Mouse (Mus musculus) liver, embryonic 13.5 days (tissue): ENCODE data around the gene Proz. TPM values are rescaled to one million over a fixed set of nuclear protein-coding genes. Genes with fewer than 3 reads are reported as not detected.
A peak's percentile ranks its signal among the peaks of the same experiment; 100 is the strongest.

ENCODE experiments used
- ATAC-seq: fragments of 200-750 bp; cut with Nextera tagmentation; 2 replicates; pipeline ENCODE4 v1.8.0; 2017; ENCODE audit warnings: low read depth, mild to moderate bottlenecking, moderate number of reproducible peaks, moderate library complexity
- DNase-seq: peaks from one replicate; pipeline ENCODE4 v3.0.0; 2022
- H3K27ac ChIP-seq: fragments of 300-500 bp; sonication (generic); 2 replicates; pipeline ENCODE4 v1.5.1; 2015; ENCODE audit warnings: moderate library complexity, mild to moderate bottlenecking, inconsistent platforms
- H3K27me3 ChIP-seq: fragments of 300-500 bp; sonication (generic); 2 replicates; pipeline ENCODE4 v1.6.1; 2015; ENCODE audit warnings: mild to moderate bottlenecking, inconsistent platforms
- H3K36me3 ChIP-seq: fragments of 300-500 bp; sonication (generic); 2 replicates; pipeline ENCODE4 v1.6.1; 2015; ENCODE audit warnings: mild to moderate bottlenecking, inconsistent platforms
- H3K4me1 ChIP-seq: fragments of 300-500 bp; sonication (generic); replicated peaks from 2 replicates; pipeline ENCODE4 v1.6.1; 2015; ENCODE audit warnings: inconsistent platforms
- H3K4me2 ChIP-seq: fragments of 300-500 bp; sonication (generic); 2 replicates; pipeline ENCODE4 v1.6.1; 2015; ENCODE audit warnings: inconsistent platforms, mild to moderate bottlenecking, moderate library complexity
- H3K4me3 ChIP-seq: fragments of 300-500 bp; sonication (generic); replicated peaks from 2 replicates; pipeline ENCODE4 v1.5.1; 2015; ENCODE audit warnings: mild to moderate bottlenecking, inconsistent platforms
- H3K9ac ChIP-seq: fragments of 300-500 bp; sonication (generic); 2 replicates; pipeline ENCODE4 v1.6.1; 2015; ENCODE audit warnings: mild to moderate bottlenecking, inconsistent platforms
- H3K9me3 ChIP-seq: fragments of 300-500 bp; sonication (generic); replicated peaks from 2 replicates; pipeline ENCODE4 v1.6.1; 2016; ENCODE audit warnings: inconsistent platforms
- WGBS: fragments of 180-500 bp; shearing (Covaris S2); methylation state at CpG from one replicate; pipeline ENCODE4 v1.1.7; 2015; ENCODE audit not compliant: insufficient replicate concordance; 5-methylcytosine and 5-hydroxymethylcytosine counted together
- polyA plus RNA-seq: library from polyadenylated mRNA; unstranded; fragments of >200 nt; fragmentation: Nextera tagmentation; extraction: Ambion mirVana; gene quantifications from 2 replicates; pipeline ENCODE4 v1.2.1, GENCODE M21; 2015

Proz gene
- polyA plus RNA-seq = 15.8 and 22.7 TPM in 2 replicates

- Histone ChIP-seq H3K36me3 (no peaks in the 10 kb centered on the region; the same call in 1 of the 2 replicates), H3K4me2 (peak within 1 kb of the TSS; percentile 49), H3K27ac (peak within 1 kb of the TSS; percentile 73), H3K9me3 (no peaks in the 10 kb centered on the region), H3K27me3 (no peaks in the 10 kb centered on the region), H3K4me3 (peak within 1 kb of the TSS; percentile 47), H3K9ac (peak within 1 kb of the TSS; percentile 51), H3K4me1 (peaks cover 17% of the 10 kb centered on the region)
- ATAC-seq (peak; percentile 67), DNase-seq (no peak)
- WGBS = 60% methylated on average over 17 of the region's 17 CpGs
Measured at GRCm38 (mm10) chr8:13060441-13061150, at the start of gene Proz. Proz (plus strand) TSS chr8:13060914.

- H3K27ac ChIP-seq = no peak overlapping the region
- H3K4me2 ChIP-seq = no peak overlapping the region
- DNase-seq (no peak), ATAC-seq (no peak)
- no peaks in the 10 kb centered on the region for H3K36me3 ChIP-seq
- WGBS = 43% methylated on average over 4 of the region's 4 CpGs
- H3K9ac ChIP-seq = no peak overlapping the region
- H3K4me1 ChIP-seq = no peaks in the 10 kb centered on the region
- H3K27me3 ChIP-seq = no peaks in the 10 kb centered on the region
- no peak overlapping the region for H3K4me3 ChIP-seq
- no peaks in the 10 kb centered on the region for H3K9me3 ChIP-seq
Measured at GRCm38 (mm10) chr8:13019560-13019959, 41.2 kb upstream of the Proz start.

- Histone ChIP-seq H3K9ac (no peak overlapping the region), H3K27me3 (no peaks in the 10 kb centered on the region), H3K36me3 (no peaks in the 10 kb centered on the region), H3K9me3 (no peaks in the 10 kb centered on the region), H3K4me3 (no peak overlapping the region), H3K4me2 (no peak overlapping the region), H3K4me1 (0 out of 2 replicates have a peak, but pooled peaks cover 5% of the 10 kb centered on the region), H3K27ac (no peak overlapping the region)
- ATAC-seq = no peak
- DNase-seq = no peak
- WGBS = 82% methylated on average over 8 of the region's 8 CpGs
Measured at GRCm38 (mm10) chr8:13021830-13022229, 38.9 kb upstream of the Proz start.

DNA sequence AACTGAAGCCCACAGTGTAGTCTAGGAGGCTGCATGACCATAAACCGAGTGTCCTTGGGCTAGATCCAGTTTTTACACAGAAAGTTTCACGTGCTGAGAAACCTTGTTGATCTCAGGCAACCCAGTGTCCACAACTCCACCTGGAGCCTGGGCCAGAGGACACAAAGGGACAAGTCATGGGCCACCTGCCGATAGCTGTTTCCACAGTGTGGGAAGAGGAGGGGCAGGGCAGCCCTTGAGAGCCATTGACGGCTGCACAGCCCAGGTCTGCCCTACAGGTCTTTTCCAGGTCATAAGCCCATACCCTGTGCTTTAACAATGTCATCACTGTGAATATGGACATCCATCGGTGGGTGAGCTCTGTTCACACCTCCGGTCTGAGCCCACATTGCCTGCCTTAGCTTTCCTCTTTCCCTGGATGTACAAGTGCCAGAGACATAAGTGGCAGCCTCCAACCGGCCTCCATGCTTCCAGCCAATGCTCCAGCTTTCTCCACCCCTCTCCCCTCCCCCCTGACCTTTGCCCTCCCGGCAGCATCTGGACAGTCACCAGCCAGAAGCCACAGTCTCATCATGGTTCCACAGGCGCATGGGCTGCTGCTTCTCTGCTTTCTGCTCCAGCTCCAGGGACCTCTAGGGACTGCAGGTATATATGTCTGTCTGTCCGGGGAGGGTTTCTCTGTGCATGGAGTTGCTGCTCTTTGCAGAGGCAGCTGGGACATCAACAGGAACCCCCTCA lies 35.1 kb upstream of the Proz start, which contains the start of gene F7:
TSS of gene F7 (plus strand) at position 548 of the 738 bp plus-strand sequence.
- Histone ChIP-seq H3K4me1 (0 out of 2 replicates have a peak, but pooled peaks cover 5% of the 10 kb centered on the region), H3K27ac (no peak within 1 kb of the TSS), H3K4me3 (no peak within 1 kb of the TSS), H3K4me2 (peak within 1 kb of the TSS; percentile 1), H3K9ac (no peak within 1 kb of the TSS), H3K36me3 (no peaks in the 10 kb centered on the region), H3K27me3 (no peaks in the 10 kb centered on the region), H3K9me3 (no peaks in the 10 kb centered on the region)
- ATAC-seq (peak; percentile 59), DNase-seq (no peak)
- WGBS = 48% methylated on average over 10 of the region's 10 CpGs

DNA sequence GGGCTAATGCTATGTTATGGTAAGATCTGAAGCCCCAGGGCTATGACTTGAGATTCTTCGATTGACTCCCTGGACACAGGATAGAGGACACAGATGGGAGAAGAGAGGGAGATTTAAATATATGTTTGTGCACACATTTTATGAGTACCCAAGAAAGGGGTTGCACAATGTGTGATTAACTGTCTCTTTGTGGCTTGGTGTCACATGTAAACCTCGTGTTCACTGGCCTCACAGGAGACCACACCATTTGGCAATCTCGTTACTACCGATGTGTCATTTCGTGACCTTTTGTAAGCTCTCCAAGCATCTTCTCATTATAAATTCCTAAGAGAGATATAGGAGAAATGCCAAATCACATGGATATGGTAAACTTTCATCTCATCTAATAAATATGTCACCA lies 33.1 kb upstream of the Proz start:
- H3K9me3 ChIP-seq = no peaks in the 10 kb centered on the region
- 0 out of 2 replicates have a peak, but pooled peaks cover 5% of the 10 kb centered on the region for H3K4me1 ChIP-seq
- H3K4me2 ChIP-seq = no peak overlapping the region
- H3K27me3 ChIP-seq = no peaks in the 10 kb centered on the region
- H3K27ac ChIP-seq = no peak overlapping the region
- WGBS = 66% methylated on average over 5 of the region's 5 CpGs
- DNase-seq (no peak), ATAC-seq (no peak)
- H3K36me3 ChIP-seq = no peaks in the 10 kb centered on the region
- no peak overlapping the region for H3K9ac ChIP-seq
- H3K4me3 ChIP-seq = no peak overlapping the region

DNA sequence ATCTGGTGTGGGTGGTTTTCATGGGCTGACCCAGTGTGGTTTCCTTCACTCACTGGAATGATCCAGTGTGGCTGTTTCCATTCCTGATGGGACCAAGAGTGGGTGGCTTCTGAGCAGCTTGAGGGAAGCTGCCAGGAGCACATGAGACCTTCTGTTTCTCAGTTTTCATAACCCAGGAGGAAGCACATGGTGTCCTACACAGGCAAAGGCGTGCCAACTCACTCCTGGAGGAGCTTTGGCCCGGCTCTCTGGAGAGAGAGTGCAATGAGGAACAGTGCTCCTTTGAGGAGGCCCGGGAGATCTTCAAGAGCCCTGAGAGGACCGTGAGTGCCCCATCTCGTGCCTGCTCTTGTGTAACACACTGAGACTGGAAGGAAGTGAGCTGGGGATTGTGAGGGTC lies 32.2 kb upstream of the Proz start:
- H3K4me3 ChIP-seq = no peak overlapping the region
- 40% methylated on average over 5 of the region's 5 CpGs for WGBS
- DNase-seq = no peak
- H3K4me2 ChIP-seq = no peak overlapping the region
- H3K9me3 ChIP-seq = no peaks in the 10 kb centered on the region
- no peak for ATAC-seq
- H3K27me3 ChIP-seq = no peaks in the 10 kb centered on the region
- no peak overlapping the region for H3K27ac ChIP-seq
- H3K9ac ChIP-seq = no peak overlapping the region
- no peaks in the 10 kb centered on the region for H3K36me3 ChIP-seq
- H3K4me1 ChIP-seq = 0 out of 2 replicates have a peak, but pooled peaks cover 5% of the 10 kb centered on the region

GRCm38 (mm10) chr8:13036346-13036812 lies 24.3 kb upstream of the Proz start:
- H3K4me2 ChIP-seq = no peak overlapping the region
- peak overlapping the region; percentile 77 for H3K27ac ChIP-seq
- peaks cover 26% of the 10 kb centered on the region for H3K4me1 ChIP-seq
- ATAC-seq (no peak), DNase-seq (no peak)
- H3K4me3 ChIP-seq = no peak overlapping the region
- H3K36me3 ChIP-seq = peaks cover 5% of the 10 kb centered on the region
- WGBS = 65% methylated on average over 10 of the region's 10 CpGs
- no peaks in the 10 kb centered on the region for H3K27me3 ChIP-seq
- H3K9ac ChIP-seq = no peak overlapping the region; the same call in 1 of the 2 replicates
- H3K9me3 ChIP-seq = no peaks in the 10 kb centered on the region

- Histone ChIP-seq H3K27me3 (no peaks in the 10 kb centered on the region), H3K9ac (peak within 1 kb of the TSS; percentile 29), H3K4me1 (peaks cover 26% of the 10 kb centered on the region), H3K4me3 (peak within 1 kb of the TSS; percentile 39), H3K4me2 (peak within 1 kb of the TSS; percentile 53), H3K9me3 (no peaks in the 10 kb centered on the region), H3K36me3 (peaks cover 5% of the 10 kb centered on the region), H3K27ac (peak within 1 kb of the TSS; percentile 77)
- peak; percentile 27 for ATAC-seq
- DNase-seq = no peak
- 42% methylated on average over 7 of the region's 7 CpGs for WGBS
Measured at GRCm38 (mm10) chr8:13037015-13037414, 23.7 kb upstream of the Proz start, which contains the start of gene F10. F10 (plus strand) TSS chr8:13037308.

DNA sequence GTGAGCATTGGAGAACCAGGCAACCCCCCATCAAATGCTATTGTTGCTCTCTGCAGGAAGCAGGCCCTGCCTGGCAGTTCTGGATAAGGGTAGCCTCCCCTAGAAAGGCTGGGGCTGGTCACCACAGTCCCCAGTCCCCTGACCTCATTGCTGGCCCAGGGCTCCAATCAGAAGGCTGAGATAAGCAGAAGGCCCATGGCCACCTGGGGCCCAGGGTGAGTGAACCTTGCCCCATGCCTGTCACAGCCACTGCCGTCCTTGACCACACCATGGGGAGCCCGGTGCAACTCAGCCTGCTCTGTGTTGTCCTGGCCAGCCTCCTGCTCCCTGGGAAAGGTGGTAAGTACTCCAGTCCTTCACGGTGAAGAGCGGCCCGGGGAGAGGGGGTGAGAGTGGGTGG lies 23.1 kb upstream of the Proz start:
- Histone ChIP-seq H3K4me3 (peak overlapping the region; percentile 39), H3K4me2 (peak overlapping the region; percentile 53)
- peak; percentile 15 for DNase-seq

GRCm38 (mm10) chr8:13039054-13039453 lies 21.7 kb upstream of the Proz start:
- peaks cover 5% of the 10 kb centered on the region for H3K36me3 ChIP-seq
- H3K4me2 ChIP-seq = peak overlapping the region; percentile 53
- H3K4me1 ChIP-seq = peaks cover 26% of the 10 kb centered on the region
- H3K27ac ChIP-seq = peak overlapping the region; percentile 77; the same call in 1 of the 2 replicates
- H3K9me3 ChIP-seq = no peaks in the 10 kb centered on the region
- H3K9ac ChIP-seq = no peak overlapping the region
- H3K4me3 ChIP-seq = no peak overlapping the region; the same call in 1 of the 2 replicates
- 55% methylated on average over 6 of the region's 6 CpGs for WGBS
- no peaks in the 10 kb centered on the region for H3K27me3 ChIP-seq
- ATAC-seq (no peak), DNase-seq (no peak)

More for the DNA sequence above, 23.1 kb upstream of the Proz start:
- Histone ChIP-seq H3K9me3 (no peaks in the 10 kb centered on the region), H3K36me3 (peaks cover 5% of the 10 kb centered on the region), H3K4me1 (peaks cover 26% of the 10 kb centered on the region), H3K9ac (peak overlapping the region; percentile 29), H3K27me3 (no peaks in the 10 kb centered on the region), H3K27ac (peak overlapping the region; percentile 77)
- WGBS = 15% methylated on average over 5 of the region's 5 CpGs
- ATAC-seq = peak; percentile 86

GRCm38 (mm10) chr8:13041459-13041858 lies 19.3 kb upstream of the Proz start:
- WGBS = 41% methylated on average over 4 of the region's 4 CpGs
- Histone ChIP-seq H3K9me3 (no peaks in the 10 kb centered on the region), H3K27ac (no peak overlapping the region), H3K4me1 (peaks cover 20% of the 10 kb centered on the region), H3K9ac (no peak overlapping the region), H3K4me3 (no peak overlapping the region), H3K4me2 (no peak overlapping the region), H3K27me3 (no peaks in the 10 kb centered on the region), H3K36me3 (peaks cover 14% of the 10 kb centered on the region)
- DNase-seq (no peak), ATAC-seq (no peak)
